Mouse (Mus musculus) heart, postnatal 14 days (tissue): ENCODE measurements around the gene Camta1. TPM values are rescaled to one million over a fixed set of nuclear protein-coding genes. Genes with fewer than 3 reads are reported as not detected.
A peak's percentile ranks its signal among the peaks of the same experiment; 100 is the strongest.

Experiments used
- DNase-seq, 2 experiments: peaks; one replicate each; pipeline ENCODE4 v3.0.0; 2021 to 2022
- intact Hi-C: fragments of 180-260 bp; cut with DNase I; formaldehyde crosslinking; loops from one replicate; pipeline ENCODE4 v1.15.1; 2025
- total RNA-seq, 2 experiments: library from RNA; stranded (reverse); gene quantifications; 2 replicates each; pipeline ENCODE4 v1.2.3; 2021

The Camta1 gene
- total RNA-seq, 2 experiments from 2014 or later, result 193 to 199 TPM

DNA sequence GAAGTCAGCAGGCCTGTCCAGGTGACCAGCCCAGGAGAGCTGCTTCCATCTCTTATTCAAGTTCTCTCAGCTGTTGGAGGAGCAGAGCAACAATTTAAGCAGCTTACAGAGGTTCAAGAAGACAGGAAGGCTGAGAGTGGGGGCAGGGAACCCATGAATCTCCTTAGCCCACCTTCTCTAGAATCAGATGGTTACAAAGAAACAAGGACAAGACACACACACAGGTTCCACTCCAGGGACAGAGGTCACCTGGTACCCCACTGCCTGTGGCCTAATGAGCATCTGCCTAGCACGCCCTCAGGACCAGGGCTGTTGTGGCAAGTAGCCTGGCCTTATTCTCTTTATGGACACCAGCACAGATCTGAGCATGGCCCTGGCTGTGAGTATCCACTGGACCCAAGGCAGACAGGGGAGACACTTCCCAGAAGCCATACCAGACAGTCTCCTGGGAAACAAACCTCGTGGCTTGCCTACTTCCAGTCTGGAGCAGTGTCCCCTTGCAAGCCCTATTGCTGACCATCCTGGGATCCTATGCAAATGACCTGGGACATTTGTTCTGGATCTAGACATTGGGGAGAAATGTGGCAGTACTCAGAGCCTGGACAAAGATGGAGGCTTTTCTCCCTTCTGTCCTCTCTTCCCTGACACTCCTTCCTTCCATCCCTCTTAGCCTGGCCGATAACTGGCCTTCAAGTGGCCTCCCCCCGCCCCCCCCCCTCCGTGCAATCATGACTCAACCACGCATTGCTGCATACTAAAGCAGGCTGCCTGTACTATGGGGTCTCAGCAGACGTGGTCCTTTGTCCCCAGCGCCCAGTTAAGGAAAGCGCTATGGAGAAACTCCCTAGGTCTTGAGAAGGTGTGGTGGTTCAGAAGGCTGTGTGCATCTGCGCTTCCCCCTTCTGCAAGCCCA is 733.8 kb downstream of the Camta1 start:
- intact Hi-C loops, result loop anchor here (1.0 kb wide), 1 partner anchor 54 kb away; no protein-coding TSS in a partner anchor
- DNase-seq, result no peak

DNA sequence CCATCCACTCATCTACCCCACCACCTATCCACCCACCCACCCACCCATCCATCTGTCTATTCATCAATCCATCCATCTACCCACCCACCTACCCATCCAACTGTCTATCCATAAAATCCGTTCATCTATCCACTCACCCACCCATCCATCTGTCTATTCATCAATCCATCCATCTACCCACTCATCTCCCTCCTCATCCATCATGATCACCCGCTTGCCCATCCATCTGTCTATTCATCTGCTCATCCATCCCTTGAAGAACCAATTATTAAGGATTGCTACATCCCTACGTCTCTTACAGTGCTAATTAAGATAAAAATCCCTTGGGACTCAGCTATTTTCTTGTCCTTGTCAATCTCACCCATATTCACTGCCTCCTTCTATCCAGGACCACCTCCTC is 742.8 kb downstream of the Camta1 start:
- DNase-seq, result no peak
- intact Hi-C loops, result no loop called here

DNA sequence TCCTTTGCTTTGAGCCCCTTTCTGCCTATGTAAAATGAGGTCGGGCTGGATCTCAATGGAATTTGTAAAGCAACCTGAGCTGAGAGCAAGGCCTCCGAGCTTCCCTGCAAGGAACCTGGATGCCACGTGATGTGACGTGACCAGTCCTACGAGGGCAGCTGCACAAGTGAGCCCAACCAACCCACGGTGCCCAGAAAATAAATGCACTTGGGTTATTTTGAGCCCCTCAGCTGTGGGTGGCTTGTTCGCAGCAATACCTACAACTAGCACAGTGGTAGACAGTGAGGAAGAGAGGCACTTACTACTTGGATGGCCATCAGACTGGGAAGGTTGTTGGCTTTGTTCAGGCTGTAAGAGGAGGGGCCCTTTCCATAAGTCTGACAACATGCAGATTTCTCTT is 747.1 kb downstream of the Camta1 start:
- DNase-seq, result no peak
- intact Hi-C loops, result no loop called here

DNA sequence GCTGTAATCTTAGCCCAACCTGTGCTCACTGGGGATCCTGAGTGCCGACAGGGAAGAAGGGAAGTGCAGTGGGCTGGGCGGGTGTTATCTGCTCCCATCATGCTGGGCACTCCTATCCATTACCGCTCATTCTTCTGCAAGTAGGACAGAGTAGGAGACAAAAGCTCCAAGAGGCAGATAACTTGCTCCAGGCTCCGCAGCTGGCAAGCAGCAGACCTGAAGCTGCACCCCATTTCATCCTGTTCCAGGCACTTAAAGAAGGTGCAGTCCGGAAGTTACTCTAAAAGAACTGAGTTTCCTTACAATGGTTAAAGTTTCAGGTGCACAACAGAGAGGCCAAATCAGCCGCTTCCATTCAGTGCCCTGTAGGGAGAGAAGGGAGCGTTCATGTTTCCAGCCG is 750.5 kb downstream of the Camta1 start:
- DNase-seq, result no peak
- intact Hi-C loops, result no loop called here

DNA sequence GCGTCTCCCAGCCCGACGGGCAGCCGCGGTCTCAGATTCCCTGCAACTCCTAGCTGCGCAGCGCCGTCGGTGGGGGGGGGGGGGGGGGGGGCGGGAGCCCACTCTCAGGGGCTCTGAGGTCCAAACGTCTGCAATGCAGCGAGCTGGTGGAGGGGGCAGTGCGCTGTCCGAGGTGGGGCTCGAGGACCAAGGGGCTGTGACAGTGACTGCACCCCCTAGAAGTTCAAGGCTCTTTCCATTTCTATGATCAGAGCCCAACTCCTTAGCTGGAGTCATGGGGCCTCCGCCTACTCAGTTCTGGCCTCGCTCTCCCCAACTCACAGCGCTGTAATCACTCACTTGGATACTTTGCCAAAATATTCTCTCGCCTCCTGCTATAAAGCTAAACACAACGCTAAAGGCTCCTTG is 752.8 kb downstream of the Camta1 start:
- DNase-seq, result no peak
- intact Hi-C loops, result no loop called here

DNA sequence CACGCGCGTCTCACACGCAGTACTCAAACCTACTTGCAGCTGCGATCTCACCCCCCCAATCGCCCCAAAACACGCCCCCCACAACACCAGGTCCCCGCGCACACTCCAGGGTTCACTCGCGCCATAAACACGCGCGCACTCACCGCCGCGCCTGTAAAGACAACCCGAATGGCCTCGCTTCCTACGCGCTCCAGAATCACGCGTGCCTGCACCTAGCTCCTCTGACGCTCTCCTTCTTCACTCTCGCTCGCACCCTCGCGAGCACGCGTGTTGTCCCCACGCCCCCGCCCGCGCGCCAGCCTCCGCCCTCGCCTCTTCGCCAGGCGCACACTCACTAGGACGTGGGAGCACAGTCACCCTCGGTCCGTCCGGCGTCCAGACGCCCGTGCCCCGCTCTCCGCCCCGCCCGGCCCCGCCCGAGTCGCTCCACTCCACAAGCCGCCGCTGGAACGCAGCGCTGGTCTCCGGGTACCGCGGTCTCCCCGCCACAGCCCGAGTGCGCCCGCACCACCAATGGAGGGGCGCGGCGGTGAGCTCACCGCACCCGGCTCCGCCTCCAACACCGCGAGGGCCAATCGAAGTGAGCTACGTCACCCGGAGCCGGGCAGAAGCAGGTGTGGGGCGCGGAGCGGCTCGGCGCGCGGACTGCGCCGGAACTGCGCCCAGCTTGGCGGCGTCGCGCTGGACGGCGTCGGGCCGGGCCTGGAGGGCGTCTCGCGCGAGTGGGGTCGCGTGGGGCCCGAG is 753.5 kb downstream of the Camta1 start:
- DNase-seq, result peak; percentile 88 to 93
- intact Hi-C loops, result no loop called here

DNA sequence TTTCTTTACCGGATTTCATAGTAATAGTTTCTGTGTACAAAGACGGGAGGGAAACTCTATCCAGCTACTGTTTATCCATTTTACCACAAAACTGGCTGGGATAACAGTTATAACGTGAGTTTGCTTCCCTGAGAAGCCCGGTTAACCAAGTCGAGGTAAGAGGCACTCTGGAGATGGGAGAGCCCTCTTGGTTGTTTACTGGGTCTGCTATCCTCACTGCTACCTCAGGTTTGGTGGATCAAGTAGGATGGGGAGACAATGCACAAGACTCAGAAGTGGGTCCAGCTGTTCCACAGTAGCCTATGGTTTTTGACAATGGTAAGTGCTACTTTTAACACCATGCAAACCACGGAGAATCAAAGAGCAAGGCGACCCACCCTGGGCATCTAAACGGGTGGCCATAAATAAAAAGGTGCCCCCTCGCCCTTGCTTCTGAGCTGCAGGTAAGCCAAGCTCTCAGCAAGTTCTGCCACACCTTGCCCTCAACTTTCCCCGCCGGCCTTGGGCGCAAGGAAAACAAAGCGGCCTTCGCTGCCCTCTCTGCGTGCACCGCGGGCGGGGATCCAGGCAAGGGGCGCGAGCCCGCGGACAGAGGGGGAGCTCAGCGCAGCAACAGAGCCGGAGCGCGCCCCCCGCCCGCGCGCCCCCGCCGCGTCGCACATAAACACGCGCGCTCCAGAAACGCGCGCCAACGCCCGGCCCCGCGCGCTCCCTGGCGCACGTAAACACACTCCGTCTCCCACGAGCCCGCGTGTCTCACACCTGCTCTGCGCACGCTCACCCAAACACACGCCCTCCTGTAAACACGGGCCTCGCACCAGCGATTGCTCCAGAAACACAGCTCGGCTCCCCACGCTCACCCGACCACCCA is 754.3 kb downstream of the Camta1 start:
- peak; percentile 32 to 40 for DNase-seq
- intact Hi-C loops, result no loop called here

DNA sequence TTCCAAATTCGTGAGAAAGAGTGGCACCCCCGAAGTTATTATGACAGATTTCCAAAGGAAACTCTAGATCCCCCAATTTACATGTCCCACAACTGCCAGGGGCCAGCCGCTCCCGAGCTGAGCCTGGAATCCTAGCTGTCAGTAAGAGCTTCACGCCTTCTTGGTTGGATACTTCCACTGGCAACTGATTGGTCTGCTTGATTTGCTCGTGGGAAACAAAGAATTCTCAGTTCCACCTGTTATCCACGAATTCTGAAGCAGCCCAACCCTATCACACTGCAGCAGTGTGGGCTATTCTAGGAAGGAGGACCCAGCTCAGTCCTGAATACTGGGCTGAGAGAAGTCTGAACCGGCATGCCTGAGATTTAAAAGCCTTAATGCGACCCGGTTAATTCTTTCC is 755.2 kb downstream of the Camta1 start:
- intact Hi-C loops, result no loop called here
- no peak for DNase-seq

DNA sequence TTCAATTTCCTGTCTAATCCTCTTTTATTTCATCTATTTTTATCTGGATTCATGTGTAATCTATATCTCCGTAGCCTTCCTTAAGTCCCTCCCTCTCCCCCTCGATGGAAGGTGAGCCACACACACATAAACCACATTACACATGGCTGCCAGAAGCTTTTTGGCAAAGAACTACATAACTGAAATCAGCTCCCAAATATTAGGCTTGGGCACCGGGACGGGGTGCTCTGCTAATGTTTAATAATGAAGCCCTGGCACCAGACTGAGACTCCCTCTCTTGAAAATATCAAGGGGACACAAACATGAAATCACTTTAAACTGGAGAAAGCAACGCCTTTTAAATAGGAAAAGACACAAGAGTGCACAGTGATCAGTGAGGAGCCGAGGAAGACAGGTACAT is 755.8 kb downstream of the Camta1 start:
- intact Hi-C loops, result no loop called here
- no peak for DNase-seq

DNA sequence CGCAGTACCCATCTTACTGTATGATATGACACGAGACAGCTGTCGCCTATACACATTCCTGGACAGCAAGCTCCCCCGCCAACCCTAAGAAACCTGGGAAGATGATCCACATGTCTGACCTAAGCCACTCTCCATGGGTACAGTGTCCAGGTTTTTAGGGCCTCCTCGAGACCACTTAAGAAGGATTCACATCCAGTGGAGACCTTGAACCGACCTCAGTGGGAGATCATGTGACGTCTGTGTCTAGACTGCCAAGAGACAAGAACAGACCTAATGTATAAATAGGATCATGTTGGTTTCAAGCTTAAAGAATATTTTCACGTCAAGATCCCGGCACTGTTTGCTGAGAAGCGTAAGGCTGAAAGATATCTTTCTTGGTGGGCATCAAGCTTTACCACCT is 757.5 kb downstream of the Camta1 start:
- DNase-seq, result no peak
- intact Hi-C loops, result no loop called here

DNA sequence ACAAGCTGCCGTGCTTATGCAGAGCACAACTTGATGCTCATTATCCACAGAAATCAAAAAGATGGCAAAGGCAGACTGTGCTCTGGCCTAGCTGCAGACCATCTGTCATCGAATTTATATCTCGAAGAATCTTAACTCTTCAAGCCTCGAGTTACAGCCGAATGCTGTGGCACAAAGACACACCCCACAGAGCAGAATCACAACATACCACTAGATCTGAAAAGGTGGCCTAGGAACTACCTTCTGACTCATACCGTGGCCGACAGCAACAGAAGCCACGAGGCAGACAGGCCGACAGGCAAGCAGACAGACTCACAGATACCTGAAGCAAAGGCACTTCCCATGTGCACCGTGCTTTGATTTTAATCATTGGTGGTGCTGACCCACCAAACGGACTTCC is 758.0 kb downstream of the Camta1 start:
- DNase-seq, result no peak
- intact Hi-C loops, result no loop called here

DNA sequence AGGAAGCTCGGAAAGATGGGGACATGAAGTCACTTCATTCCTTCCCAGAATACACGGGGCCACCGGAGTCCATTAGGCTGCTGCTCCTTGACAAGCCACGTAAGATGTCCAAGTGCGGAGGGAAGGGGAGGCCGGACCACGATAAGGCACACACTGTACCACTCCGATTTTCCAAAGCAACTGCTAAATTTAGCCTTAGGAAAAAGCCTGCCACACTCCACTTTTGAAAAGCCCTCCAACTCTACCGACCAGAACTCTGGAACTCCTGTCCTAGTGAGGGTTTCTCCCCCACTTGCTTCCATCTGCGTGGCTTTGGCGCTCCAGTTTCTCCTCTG is 764.6 kb downstream of the Camta1 start:
- no peak for DNase-seq
- intact Hi-C loops, result no loop called here

DNA sequence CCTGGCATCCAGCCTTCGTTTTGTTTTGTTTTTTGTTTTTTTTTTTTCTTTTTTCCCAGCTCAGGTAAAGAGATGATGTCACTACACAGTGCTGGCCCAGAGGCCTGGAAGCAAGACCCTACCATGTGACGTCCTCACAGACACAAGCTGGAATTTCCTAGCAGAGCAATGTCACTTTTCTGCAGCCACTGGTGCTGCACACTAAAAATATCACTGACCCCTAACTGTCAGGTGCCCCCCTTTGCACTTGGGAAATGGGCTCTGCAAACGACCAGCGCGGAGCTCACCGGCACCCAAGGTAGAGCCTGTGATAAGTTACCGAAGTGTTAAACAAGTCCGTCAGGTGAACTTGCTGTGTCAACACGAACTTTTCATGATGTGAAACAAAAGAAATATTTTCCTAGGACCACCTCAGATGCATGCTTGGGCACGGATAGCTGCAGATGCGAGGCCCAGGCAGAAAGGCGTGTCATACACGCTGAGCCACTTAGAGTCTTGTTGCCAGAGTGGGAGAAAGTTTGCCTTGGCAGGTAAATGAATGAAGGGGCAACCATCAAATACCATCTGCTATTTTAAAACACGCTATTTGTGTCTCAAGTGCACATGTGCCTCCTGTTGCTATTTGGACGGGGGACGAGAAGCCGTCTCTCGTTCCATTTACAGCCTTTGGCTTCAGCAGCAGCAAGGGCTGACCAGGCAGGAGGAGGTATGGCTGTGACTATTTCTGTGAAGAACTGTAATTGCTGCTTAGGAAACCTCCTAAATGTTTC is 765.2 kb downstream of the Camta1 start:
- intact Hi-C loops, result no loop called here
- peak; percentile 30 to 44 for DNase-seq

DNA sequence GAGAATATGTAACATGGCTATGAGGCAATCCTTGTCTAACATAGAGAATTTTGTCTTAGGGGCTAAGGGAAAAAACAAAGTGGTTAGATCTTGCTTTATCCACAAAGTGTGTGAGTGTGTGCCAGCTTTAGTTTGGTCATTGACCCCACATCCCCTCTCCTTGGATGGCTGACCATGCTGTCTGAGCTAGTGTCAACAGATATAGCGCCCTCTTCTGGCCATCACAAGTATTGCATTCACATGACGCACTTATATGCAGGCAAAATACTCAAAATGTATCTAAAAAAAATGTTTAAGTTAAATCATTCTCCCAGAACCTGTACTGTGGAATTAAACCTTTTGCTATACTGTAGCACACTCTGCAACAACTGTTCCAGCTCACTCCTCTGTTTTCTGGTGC is 766.5 kb downstream of the Camta1 start:
- intact Hi-C loops, result no loop called here
- peak in 1 of 2 experiments; percentile 67 for DNase-seq

DNA sequence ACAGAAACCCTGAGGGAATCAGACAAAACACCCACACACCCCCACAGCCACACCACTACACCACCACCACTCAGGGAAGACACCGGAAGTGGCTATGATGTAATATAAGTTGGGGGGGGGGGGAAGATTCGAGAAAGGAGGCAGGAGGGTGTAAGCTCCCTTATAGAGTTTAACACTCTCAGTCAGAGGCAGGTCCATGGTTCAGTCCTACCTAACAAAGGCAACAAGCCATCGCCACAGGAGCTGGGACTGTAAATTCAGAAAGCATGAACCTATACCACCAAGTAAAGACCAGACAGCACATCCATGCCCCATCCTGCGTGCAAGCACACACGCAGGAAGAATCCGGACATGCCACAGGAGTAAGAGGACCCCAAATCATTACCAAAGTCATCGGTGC is 772.4 kb downstream of the Camta1 start, which contains the start of gene Gm13090:
Gene Gm13090, plus strand, starts transcription at position 301 of the 400 bp plus-strand sequence.
- no peak for DNase-seq
- intact Hi-C loops, result no loop called here

DNA sequence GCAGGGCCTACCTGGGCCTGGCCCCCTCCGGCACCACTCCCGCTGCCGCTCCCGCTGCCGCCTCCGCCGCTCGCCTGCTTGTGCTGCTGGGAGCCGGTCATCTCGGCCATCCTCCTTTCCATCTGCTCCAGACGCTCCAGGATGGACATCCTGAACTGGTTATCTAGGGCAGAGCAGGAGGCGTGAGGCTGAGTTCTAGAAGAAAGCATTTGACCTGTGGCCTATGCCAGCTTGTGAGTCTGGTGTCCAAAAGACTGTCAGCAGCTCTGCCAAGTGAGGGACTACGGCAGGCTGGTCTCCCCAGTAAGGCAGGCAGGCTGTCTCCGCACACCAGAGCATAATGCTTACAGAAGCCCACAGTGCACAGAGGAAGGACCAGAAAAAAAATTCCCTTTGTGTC is 772.9 kb downstream of the Camta1 start:
- intact Hi-C loops, result no loop called here
- peak in 1 of 2 experiments; percentile 36 for DNase-seq

DNA sequence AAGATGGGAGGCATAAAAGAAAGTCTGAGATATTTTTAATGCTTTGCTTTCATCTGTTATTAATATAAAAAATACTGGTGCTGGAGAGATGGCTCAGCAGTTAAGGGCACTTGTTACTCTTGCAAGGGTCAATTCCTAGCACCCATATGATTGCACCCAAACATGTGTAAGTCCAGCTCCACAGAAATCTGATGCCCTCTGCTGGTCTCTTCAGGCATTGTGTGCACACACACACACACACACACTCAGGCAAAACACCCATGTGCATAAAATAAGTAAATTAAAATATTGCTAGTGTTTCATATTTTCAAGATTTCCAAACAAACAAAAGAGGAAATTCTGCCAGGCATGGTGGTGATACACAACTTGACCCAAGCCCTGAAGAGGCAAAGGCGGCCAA is 774.3 kb downstream of the Camta1 start:
- intact Hi-C loops, result no loop called here
- DNase-seq, result no peak

DNA sequence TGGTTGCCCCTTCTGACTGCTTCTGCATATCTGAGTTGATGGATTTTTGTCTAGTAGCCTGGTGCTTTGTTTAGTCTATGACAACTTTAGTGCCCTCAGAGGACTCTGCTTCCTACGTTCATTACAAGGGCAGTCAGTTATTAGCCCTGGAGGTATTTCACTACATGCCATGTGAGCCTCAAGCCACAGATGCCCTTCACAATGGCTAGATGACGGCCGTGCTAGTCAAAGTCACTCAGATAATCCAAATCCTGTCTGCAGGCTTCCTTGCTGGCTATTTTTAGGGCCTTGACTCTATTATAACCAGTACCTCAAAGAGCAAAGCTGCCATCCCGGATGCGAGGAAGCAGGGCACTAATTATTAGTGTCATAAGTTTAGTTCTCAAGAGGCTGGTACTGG is 778.6 kb downstream of the Camta1 start:
- no peak for DNase-seq
- intact Hi-C loops, result no loop called here

DNA sequence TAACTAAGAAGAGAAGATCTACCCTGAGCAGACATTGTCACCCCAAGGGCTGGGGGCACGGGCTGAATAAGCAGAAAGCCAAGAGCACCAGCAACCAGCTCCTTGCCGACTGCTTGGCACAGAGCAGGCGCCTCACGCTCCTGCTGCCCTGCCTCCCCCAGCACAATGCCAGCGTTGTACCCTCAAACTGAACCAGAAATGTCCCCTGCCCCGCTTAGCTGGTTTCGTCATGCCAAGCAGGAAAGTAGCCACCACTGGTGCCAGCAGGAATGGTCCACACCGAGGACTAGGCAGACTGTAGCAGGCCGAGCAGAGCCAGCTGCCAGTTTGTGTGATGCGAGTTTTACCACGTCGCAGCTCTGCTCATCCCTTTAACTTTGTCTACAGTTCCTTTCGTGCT is 779.7 kb downstream of the Camta1 start:
- DNase-seq, result no peak
- intact Hi-C loops, result no loop called here

DNA sequence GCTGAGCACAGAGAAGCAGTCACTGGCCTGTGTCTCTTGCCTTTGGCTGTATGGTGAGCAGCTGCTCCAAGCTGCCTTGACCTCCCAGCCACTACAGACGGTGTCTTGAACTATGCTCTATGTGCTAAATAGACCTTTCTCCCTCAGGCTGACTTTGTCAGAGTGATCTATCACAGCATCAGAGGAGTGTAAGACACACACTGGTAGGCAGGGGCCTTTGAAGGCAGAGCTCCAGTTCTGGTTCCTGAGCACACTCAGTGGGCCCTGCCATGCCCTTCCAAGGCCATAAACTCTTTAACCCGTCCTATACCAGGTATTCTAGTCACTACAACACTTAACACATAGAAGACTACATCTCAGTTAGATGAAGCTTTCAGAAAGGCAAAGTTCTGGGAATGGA is 780.3 kb downstream of the Camta1 start:
- DNase-seq, result no peak
- intact Hi-C loops, result no loop called here
